Mouse (Mus musculus) neutrophil, adult 5-6 weeks (primary cell): ENCODE data around the gene Rarg. TPM values are rescaled to one million over a fixed set of nuclear protein-coding genes. Genes with fewer than 3 reads are reported as not detected.

ENCODE experiments used
- ATAC-seq: fragments of 151-379, 151-347 bp; 2 replicates; pipeline ENCODE4 v1.8.0; 2017; ENCODE audit warnings: mild to moderate bottlenecking, moderate TSS enrichment; ENCODE audit not compliant: insufficient number of reproducible peaks, poor library complexity, low FRiP score, severe bottlenecking; ENCODE audit errors: extremely low read depth
- total RNA-seq: library from RNA; stranded (forward); fragments of 200-1000 nt; gene quantifications from 2 replicates; pipeline ENCODE4 v1.2.3, GENCODE M21; 2017

The Rarg gene
- total RNA-seq = 28.2 and 38.3 TPM in 2 replicates

- ATAC-seq = no peak
Measured at GRCm38 (mm10) chr15:102257202-102258075, at the start of gene Rarg. TSS of gene Rarg (minus strand) at chr15:102257517.

DNA sequence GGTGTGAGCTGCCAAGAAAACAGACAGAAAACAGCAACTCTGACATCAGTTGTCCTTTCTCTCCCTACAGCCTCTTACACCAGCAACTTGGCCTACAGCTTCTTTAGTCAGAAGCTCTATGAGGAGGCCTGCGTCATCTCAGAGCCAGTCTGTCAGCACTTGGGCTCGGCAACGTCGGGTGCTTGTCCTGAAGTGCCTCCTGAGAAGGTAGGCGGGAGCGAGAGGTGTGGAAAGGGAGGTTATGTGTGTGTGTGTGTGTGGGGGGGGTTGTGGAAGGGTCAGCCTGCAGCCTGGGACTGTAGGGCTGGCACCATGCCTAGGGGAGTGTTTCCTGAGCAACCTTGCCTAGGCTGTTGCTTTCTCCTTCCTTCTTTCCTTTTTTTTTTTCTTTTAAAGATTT, 45.2 kb upstream of the Rarg start:
- ATAC-seq = no peak

DNA sequence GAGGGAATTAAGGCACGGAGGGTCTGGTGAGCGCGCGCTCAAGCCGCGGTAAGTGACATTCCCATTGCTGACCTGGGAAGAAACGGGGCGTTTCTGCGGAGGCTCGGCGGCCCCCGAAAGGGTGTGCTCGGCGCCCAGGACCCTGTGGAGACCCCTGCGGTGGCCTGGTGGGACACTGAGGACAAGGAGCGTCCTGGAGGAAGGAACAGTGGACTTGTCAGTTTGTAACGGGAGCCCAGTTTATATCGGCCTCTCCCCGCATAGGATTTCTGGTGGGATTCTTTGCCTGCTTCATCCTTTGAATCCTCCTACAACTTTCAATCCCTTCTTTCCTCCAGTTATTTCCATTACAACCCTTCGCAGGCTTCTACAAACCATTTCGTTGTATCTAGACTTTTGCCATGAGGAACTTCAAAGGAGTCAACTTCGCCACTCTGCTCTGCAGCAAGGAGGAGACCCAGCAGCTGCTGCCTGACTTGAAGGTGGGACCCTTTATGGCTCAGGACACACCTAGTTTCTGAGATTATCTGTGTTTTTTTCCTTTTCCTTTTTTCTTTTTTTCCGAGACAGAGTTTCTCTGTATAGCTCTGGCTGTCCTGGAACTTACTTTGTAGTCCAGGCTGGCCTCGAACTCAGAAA, 39.2 kb upstream of the Rarg start:
- ATAC-seq = no peak

- ATAC-seq = peak; percentile 100
Measured at GRCm38 (mm10) chr15:102295633-102296367, 38.5 kb upstream of the Rarg start, which contains the start of gene Espl1. TSS of gene Espl1 (plus strand) at chr15:102296266.

- ATAC-seq = peak; percentile 69
Measured at GRCm38 (mm10) chr15:102287395-102287794, 30.1 kb upstream of the Rarg start.

DNA sequence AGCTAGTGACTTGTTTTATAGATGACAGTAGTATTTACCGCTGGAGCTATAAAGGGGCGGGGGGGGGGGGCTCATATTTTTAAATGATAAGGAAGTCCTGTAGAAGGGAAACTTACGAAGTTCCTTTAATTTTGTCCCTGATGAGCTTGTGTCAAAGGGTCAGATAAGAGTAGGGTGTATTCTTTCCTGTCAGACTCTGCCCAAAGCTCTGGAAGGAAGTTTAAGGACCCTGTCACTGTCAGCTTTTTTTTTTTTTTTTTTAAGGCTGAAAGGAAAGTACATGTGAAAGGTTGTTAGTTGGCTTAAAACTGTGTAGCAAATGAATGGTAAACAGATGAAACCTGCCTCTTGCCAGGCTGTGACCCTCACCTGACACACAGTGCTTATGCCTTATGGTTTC, 26.3 kb upstream of the Rarg start:
- no peak for ATAC-seq

DNA sequence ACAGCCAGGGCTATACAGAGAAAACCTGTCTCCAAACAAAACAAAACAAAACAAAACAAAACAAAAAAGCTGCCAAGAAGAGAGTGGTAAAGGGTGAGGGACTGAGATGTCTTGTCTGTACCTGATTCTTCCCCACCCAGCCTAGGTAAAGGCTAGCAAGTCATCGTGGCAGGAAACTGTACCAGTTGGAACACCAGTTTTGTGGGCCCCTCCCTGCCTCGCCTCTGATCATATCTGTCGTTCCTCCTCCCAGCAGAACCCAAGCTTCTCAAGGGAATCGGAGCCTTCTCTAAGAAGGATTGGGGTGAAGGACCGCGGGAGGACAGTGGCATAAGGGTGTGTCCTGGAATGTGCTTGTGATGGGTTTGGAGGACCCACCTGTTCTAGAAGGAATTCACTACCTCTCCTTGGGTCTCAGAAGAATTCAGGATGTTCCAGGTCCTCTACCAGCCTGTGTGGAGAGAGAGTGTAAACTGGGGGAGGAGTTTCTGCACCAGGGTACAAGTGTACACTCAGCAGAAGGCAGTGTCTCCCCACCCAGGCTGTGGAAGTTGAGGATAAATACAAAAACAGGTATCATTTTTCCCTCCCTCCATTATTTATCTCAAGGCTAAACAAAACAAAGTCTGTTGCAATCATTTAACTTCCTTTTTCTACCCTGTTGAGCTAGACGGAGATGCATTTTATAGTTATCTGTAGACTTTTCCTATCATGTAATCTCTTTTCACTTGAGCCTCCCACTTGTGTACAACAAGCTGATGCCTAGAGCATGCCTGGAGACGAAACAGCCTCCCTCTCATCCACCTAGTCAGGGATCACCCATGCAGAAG, 25.4 kb upstream of the Rarg start:
- ATAC-seq = no peak

- ATAC-seq = no peak
Measured at GRCm38 (mm10) chr15:102280623-102281022, 23.3 kb upstream of the Rarg start.

DNA sequence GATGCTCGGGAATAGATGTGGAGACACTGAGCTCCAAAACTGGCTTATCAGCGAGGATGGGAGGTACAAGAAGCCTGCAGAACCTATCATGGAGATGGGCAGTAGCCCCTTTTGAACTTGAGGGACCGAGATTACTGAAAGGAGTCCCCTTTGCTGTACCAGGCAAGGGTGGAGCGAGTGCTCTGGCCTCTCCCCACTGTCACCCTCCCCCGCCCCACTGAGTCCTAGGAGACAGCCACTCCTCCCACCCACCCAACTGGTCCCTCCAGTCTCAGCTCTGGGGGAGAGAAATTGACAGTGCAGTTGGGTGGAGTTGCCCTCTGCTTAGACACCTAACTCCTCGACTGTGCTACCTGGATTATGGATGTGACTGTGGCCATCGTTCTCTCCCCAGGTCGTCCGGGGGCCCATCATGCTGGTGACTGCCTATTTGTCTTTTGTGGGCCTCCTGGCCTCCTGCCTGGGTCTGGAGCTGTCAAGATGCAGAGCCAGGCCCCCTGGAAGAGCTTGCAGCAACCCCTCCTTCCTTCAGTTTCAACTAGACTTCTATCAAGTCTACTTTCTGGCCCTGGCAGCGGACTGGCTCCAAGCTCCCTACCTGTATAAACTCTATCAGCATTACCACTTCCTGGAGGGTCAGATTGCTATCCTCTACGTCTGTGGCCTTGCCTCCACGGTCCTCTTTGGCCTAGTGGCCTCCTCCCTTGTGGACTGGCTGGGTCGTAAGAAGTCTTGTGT, 22.6 kb upstream of the Rarg start:
- no peak for ATAC-seq

DNA sequence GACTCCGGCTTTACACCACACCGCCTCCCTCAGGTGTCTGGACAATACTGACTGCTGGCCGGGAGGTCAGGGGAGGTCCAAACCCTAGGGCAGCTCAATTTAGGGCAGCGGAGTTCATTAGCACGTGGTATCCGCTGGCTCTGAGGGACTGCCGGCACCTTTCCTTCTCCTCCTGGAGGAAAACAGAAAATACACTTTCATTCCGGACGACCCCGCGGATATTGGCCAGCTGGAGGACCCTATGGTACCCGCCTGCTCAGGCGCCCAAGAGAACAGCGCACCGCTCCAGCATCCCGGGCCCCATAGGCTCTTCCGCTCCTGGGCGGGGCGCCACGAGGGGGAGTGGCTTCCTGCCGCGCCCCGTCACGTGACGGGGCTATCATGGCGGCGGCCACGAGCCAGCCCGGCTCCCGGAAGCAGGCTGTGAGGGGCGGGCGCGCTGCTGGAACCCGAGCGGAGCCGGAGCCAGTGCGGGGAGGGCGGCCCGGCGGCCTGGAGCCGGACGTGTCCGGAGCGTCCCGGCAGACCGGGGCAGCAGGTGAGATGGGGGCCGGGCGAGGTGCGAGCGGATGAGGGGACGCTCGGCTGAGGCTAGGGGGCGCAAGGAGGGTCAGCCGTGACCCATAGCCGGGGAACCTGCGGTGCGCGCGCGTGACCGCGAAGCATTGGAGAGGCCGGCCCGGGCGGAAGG, 21.9 kb upstream of the Rarg start, which contains the start of gene Mfsd5:
TSS of gene Mfsd5 (plus strand) at position 363 of the 691 bp plus-strand sequence.
- peak; percentile 91 for ATAC-seq

- ATAC-seq = no peak
Measured at GRCm38 (mm10) chr15:102278726-102279091, 21.4 kb upstream of the Rarg start.

DNA sequence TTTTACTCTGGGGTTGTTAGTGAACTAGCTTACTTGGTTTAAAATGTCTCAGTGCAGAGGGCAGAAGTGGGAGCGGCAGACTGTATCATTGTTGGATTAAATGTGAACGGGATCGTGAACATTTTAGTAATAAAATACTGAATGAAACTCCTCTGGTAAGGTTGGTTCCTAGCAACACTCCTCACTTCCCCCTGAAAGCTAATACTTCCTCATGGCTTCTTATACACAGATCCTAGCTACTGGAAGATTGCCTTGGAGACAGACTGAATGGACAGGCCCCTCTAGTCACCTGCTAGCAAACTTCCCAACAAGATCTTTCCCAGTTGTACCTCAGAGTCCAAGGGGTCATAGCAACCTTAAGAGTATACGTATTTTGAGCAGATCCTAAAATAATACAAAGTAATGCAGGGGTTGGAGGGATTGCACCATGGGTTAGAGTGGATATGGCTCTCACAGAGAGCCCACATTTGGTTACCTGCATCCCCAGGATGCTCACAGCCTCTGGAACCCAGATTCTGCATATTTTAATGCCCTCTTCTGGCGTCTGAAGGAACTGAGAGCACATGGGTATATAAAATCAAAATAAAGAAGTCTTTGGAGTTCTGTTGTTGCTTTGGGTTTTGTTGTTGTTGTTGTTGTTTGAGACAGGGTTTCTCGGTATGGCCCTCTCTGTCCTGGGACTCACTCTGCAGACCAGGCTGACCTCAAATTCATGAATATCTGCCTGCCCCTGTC, 16.8 kb upstream of the Rarg start:
- no peak for ATAC-seq

DNA sequence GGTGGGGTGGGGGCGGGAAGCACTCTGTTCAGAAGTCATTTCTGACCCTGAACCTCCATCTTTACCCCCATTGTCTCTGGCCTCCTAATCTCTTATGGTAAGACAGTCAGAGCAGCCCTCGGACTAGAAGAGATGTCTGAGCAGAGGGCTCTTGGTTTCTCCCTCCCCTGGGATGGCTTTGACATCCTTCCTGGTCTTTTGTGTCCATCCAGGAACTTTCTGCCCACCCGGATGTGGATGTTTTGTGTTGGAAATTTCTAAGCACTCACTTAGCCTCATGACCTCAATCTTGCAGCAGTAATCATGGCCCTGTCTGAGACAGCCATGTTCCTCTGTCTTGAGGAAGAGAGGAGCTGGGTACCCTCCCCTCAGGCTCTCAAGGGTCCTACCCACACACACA, 14.1 kb upstream of the Rarg start:
- no peak for ATAC-seq

- no peak for ATAC-seq
Measured at GRCm38 (mm10) chr15:102270274-102270960, 13.1 kb upstream of the Rarg start, which contains the start of gene Gm9918. TSS of gene Gm9918 (plus strand) at chr15:102270563.

DNA sequence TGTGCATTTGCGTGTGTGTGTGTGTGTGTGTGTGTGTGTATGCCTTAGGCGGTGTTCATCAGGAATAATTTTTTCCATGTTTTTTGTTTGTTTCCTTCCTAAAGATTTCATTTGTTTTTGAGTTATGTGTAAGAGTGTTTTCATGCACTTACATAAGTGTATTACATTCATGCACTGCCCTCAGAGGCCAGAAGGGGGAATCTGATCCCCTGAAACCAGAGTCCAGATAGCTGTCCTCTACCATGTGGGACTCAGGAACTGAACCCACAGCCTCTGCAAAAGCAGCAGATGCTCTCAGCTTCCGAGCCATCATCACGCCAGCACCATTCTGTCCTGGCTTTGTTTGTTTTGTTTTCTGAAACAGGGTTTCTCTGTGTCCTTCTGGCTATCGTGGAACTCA, 8.2 kb upstream of the Rarg start:
- ATAC-seq = no peak

- no peak for ATAC-seq
Measured at GRCm38 (mm10) chr15:102263037-102263436, 5.7 kb upstream of the Rarg start.
